Mouse (Mus musculus) neural tube, embryonic 13.5 days (tissue): ENCODE measurements around the gene Arpp21. TPM values are rescaled to one million over a fixed set of nuclear protein-coding genes. Genes with fewer than 3 reads are reported as not detected.

ENCODE experiments used
- ATAC-seq: fragments of 200-750 bp; cut with Nextera tagmentation; 2 replicates; pipeline ENCODE4 v1.8.0; 2017; ENCODE audit warnings: low read depth, mild to moderate bottlenecking, moderate TSS enrichment, moderate library complexity
- H3K27ac ChIP-seq: fragments of 300-500 bp; sonication (generic); replicated peaks from 2 replicates; pipeline ENCODE4 v1.5.1; 2015; ENCODE audit warnings: moderate library complexity, mild to moderate bottlenecking, inconsistent platforms
- H3K27me3 ChIP-seq: fragments of 300-500 bp; sonication (generic); 2 replicates; pipeline ENCODE4 v1.6.1; 2015; ENCODE audit warnings: mild to moderate bottlenecking, inconsistent platforms
- H3K36me3 ChIP-seq: fragments of 300-500 bp; sonication (generic); 2 replicates; pipeline ENCODE4 v1.6.1; 2015; ENCODE audit warnings: mild to moderate bottlenecking, inconsistent platforms
- H3K4me1 ChIP-seq: fragments of 300-500 bp; sonication (generic); replicated peaks from 2 replicates; pipeline ENCODE4 v1.6.1; 2015; ENCODE audit warnings: inconsistent platforms
- H3K4me2 ChIP-seq: fragments of 300-500 bp; sonication (generic); 2 replicates; pipeline ENCODE4 v1.6.1; 2015; ENCODE audit warnings: inconsistent platforms, mild to moderate bottlenecking, moderate library complexity
- H3K4me3 ChIP-seq: fragments of 300-500 bp; sonication (generic); 2 replicates; pipeline ENCODE4 v1.5.1; 2015; ENCODE audit warnings: mild to moderate bottlenecking, inconsistent platforms
- H3K9ac ChIP-seq: fragments of 300-500 bp; sonication (generic); 2 replicates; pipeline ENCODE4 v1.6.1; 2015; ENCODE audit warnings: moderate library complexity, mild to moderate bottlenecking, inconsistent platforms
- H3K9me3 ChIP-seq: fragments of 300-500 bp; sonication (generic); 2 replicates; pipeline ENCODE4 v1.6.1; 2016; ENCODE audit warnings: inconsistent platforms
- WGBS: fragments of 180-500 bp; shearing (Covaris S2); methylation state at CpG from one replicate; pipeline ENCODE4 v1.1.7; 2015; 5-methylcytosine and 5-hydroxymethylcytosine counted together
- polyA plus RNA-seq: library from polyadenylated mRNA; unstranded; fragments of >200 nt; fragmentation: Nextera tagmentation; extraction: Ambion mirVana; gene quantifications from 2 replicates; pipeline ENCODE4 v1.2.1, GENCODE M21; 2015

The Arpp21 gene
- polyA plus RNA-seq, 1 experiment from 2014 or later, result 27.1 TPM

DNA sequence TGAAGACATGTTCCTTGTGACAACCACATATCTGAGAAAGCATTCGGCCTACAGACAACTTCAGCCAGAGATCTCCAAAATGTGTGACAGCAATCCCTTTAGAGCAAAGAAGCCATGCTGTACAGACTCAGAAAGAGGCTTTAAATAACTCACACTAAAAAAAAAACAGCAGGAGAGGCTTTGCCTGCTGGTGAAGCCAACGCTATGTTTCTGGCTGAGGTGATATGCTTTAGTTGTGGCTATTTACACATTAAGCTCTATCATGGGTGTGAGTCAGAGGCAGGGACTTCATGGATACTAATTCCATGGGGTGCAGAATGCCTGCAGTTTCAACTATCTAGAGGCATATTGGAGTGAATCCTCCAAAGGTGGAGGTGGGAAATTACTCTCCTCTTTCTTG is 140.5 kb downstream of the Arpp21 start:
- ATAC-seq, result no peak
- H3K9ac ChIP-seq, result no peak overlapping the region
- 71% methylated on average over 2 of the region's 2 CpGs for WGBS
- peaks cover 22% of the 10 kb centered on the region for H3K4me1 ChIP-seq
- no peak overlapping the region for H3K4me3 ChIP-seq
- H3K9me3 ChIP-seq, result no peaks in the 10 kb centered on the region
- no peak overlapping the region for H3K4me2 ChIP-seq
- no peaks in the 10 kb centered on the region for H3K36me3 ChIP-seq
- no peak overlapping the region for H3K27ac ChIP-seq
- H3K27me3 ChIP-seq, result no peaks in the 10 kb centered on the region

DNA sequence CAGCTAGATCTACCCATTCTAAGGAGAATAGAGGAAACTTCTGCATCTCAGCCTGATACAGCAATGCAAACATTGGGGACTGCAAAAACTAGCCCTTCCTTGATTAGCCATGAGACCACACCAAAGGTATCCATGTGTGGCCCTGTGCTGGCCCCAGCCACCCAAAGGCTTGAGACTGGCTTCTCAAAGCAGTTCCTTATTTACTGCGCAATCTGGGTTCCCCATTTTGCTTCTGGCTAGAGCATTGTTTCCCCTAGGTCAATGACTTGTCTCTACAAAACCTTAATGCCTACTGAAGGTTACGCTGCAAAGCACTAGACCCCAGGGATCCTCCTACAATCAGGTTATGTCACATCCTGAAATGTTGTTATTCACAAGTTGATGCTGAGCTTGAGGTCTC is 156.8 kb downstream of the Arpp21 start:
- H3K9ac ChIP-seq, result no peak overlapping the region

DNA sequence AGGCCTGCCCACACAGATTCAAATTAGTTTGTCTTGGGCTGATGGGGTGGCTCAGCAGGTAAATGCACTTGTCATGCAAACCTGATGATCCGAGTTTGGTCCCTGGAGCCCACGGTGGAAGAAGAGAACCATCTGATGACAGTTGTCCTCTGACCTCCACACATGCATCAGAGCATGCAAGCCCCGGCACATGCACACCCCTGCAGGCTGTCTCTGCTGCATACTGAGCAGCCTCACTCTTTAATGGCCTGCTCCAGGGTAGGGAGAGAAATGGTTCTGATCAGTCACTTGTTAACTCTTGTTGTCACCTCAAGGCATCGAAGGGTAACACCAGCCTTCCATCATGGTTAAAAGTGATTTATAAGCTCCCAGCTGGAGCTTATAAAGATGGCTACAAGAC is 157.3 kb downstream of the Arpp21 start:
- Histone ChIP-seq H3K4me1 (peaks cover 20% of the 10 kb centered on the region), H3K4me2 (no peak overlapping the region), H3K27ac (no peak overlapping the region), H3K4me3 (no peak overlapping the region), H3K9ac (no peak overlapping the region), H3K9me3 (no peaks in the 10 kb centered on the region), H3K27me3 (no peaks in the 10 kb centered on the region), H3K36me3 (no peaks in the 10 kb centered on the region)
- no peak for ATAC-seq
- 52% methylated on average over 4 of the region's 4 CpGs for WGBS

More for the DNA sequence above, 156.8 kb downstream of the Arpp21 start:
- Histone ChIP-seq H3K36me3 (no peaks in the 10 kb centered on the region), H3K27ac (no peak overlapping the region), H3K4me1 (peaks cover 18% of the 10 kb centered on the region), H3K4me2 (no peak overlapping the region), H3K27me3 (no peaks in the 10 kb centered on the region), H3K9me3 (no peaks in the 10 kb centered on the region), H3K4me3 (no peak overlapping the region)
- no peak for ATAC-seq
- 88% methylated on average over 2 of the region's 2 CpGs for WGBS

GRCm38 (mm10) chr9:112075273-112075672 is 160.5 kb downstream of the Arpp21 start:
- 41% methylated on average over 5 of the region's 5 CpGs for WGBS
- ATAC-seq, result peak; percentile 21; the same call in 1 of the 2 replicates
- Histone ChIP-seq H3K4me2 (0 out of 2 replicates have a peak overlapping the region, but pooled peaks have one; percentile 2), H3K27ac (peak overlapping the region; percentile 77), H3K4me3 (no peak overlapping the region), H3K9ac (no peak overlapping the region), H3K9me3 (no peaks in the 10 kb centered on the region), H3K4me1 (peaks cover 38% of the 10 kb centered on the region), H3K27me3 (no peaks in the 10 kb centered on the region), H3K36me3 (no peaks in the 10 kb centered on the region)

GRCm38 (mm10) chr9:112074872-112075271 is 160.9 kb downstream of the Arpp21 start:
- 13% methylated on average over 5 of the region's 5 CpGs for WGBS
- no peaks in the 10 kb centered on the region for H3K9me3 ChIP-seq
- no peaks in the 10 kb centered on the region for H3K36me3 ChIP-seq
- peak overlapping the region; percentile 77 for H3K27ac ChIP-seq
- H3K4me1 ChIP-seq, result peaks cover 41% of the 10 kb centered on the region
- H3K27me3 ChIP-seq, result no peaks in the 10 kb centered on the region
- H3K9ac ChIP-seq, result no peak overlapping the region
- H3K4me2 ChIP-seq, result 0 out of 2 replicates have a peak overlapping the region, but pooled peaks have one; percentile 2
- H3K4me3 ChIP-seq, result no peak overlapping the region
- ATAC-seq, result peak; percentile 69

DNA sequence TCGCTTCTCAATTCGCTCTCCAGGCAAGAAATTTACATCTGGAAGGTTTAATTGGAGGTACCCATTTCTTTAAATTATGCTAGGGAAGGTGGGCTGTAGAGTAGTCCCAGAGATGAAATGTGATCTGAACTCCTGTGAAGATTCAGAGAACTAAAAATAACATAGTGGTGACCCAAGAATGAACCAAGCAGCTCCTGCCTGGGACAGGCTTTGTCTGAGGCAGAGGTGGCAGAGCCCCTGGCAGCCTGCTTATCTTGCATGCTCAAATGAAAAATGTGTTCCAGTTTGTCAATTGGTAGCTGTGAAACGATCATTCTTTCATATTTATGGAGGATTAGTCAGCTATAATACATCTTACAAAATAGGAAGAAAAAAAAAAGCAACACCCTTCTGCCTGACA is 164.4 kb downstream of the Arpp21 start:
- no peak overlapping the region for H3K4me3 ChIP-seq
- WGBS, result 16% methylated on average over 3 of the region's 3 CpGs

GRCm38 (mm10) chr9:112070961-112071360 is 164.8 kb downstream of the Arpp21 start:
- Histone ChIP-seq H3K4me1 (peaks cover 41% of the 10 kb centered on the region), H3K9ac (no peak overlapping the region), H3K9me3 (no peaks in the 10 kb centered on the region), H3K27me3 (no peaks in the 10 kb centered on the region), H3K36me3 (0 out of 2 replicates have a peak, but pooled peaks cover 2% of the 10 kb centered on the region), H3K4me3 (no peak overlapping the region), H3K27ac (peak overlapping the region; percentile 67), H3K4me2 (no peak overlapping the region)
- 33% methylated on average over 5 of the region's 5 CpGs for WGBS
- ATAC-seq, result peak; percentile 55; the same call in 1 of the 2 replicates

More for the DNA sequence above, 164.4 kb downstream of the Arpp21 start:
- Histone ChIP-seq H3K36me3 (no peaks in the 10 kb centered on the region), H3K4me2 (no peak overlapping the region), H3K9ac (no peak overlapping the region), H3K27ac (peak overlapping the region; percentile 67), H3K4me1 (peaks cover 41% of the 10 kb centered on the region), H3K27me3 (no peaks in the 10 kb centered on the region), H3K9me3 (no peaks in the 10 kb centered on the region)
- peak; percentile 38; the same call in 1 of the 2 replicates for ATAC-seq

DNA sequence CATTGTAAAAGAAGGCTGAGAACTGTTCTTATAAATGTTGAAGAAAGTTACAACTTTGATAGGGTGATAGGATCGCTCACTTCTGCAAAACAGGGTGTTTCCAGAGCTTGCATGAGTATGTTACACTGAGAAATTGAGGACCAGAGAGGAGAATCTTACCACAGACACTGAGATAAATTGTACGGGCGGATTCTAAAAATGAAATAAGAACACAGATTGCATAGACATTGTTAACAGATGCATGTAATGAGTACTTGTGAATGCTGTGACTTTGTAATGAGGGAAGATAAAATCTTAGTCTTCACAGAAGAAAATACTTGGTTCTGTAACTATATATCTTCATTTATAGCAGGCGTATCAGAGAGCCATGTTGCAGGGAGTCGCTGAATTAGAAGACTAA is 167.5 kb downstream of the Arpp21 start:
- no peaks in the 10 kb centered on the region for H3K27me3 ChIP-seq
- ATAC-seq, result no peak
- no peak overlapping the region for H3K9ac ChIP-seq
- WGBS, result 91% methylated on average over 5 of the region's 5 CpGs
- no peak overlapping the region for H3K4me3 ChIP-seq
- H3K27ac ChIP-seq, result no peak overlapping the region
- peaks cover 21% of the 10 kb centered on the region for H3K4me1 ChIP-seq
- H3K9me3 ChIP-seq, result no peaks in the 10 kb centered on the region
- H3K4me2 ChIP-seq, result no peak overlapping the region
- H3K36me3 ChIP-seq, result peaks cover 12% of the 10 kb centered on the region; the same call in 1 of the 2 replicates

DNA sequence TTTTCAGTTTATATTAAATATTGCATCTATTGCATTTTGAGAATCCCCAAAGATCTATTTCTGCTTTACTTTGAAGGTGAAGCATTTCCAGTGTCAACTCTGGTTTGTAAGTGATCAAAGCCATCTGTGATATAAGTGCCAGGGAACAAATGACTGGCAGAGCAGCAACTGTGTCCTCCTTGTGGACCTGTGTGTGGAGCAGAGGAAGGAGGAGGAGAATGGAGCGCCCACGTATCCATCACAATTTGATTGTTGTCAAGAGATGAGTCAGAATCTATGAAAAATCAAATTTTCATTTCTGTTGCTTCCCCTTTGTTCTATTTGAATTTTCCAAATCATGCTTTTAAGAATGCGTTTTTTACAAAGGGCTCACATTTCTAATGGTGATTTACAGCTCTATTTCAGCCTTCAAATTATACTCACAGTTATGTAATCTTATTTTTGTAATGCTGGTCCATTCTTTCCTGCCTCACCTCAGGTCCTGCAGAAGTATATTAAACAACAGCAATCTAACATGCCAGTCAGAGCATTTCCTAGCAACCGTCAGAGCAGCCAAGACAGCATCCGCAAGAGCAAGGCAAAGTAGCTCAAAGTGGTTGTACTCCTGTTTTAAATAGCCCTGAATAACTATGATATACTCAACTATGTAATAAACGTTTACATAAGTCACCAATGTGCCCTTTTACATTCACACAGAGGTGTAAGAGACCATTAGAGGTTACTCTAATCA is 174.9 kb downstream of the Arpp21 start:
- Histone ChIP-seq H3K4me2 (no peak overlapping the region), H3K4me1 (0 out of 2 replicates have a peak, but pooled peaks cover under 1% of the 10 kb centered on the region), H3K9ac (no peak overlapping the region), H3K4me3 (no peak overlapping the region), H3K36me3 (peaks cover 9% of the 10 kb centered on the region; the same call in 1 of the 2 replicates), H3K27ac (no peak overlapping the region), H3K27me3 (no peaks in the 10 kb centered on the region), H3K9me3 (no peaks in the 10 kb centered on the region)
- ATAC-seq, result no peak
- 71% methylated on average over 6 of the region's 6 CpGs for WGBS

DNA sequence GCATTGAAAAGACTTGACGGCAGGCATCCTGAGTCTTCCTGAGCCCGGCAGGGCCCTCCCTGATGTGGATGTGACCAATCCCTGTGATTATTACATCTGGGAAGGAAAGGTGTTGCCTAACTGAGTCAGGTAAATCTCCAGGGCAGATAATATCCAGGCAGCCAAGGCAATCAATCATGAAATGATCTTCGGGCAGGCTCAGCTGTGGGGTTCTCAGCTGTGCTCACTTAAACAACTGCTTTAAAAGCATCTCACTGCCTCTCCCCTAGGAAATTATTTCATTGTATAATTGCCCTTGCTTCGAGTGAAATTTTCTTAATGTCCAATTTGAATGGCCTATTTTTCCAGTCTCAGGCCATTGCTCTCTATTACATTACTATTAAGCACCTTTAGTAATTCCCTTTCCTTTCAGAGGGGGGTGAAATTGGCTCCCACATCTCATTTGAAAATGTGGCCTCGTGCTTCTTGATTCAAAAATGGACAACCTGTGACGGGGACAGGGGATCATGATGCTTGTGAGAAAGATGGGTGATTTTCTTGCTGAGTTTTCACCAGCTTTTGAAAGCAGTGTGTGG is 180.8 kb downstream of the Arpp21 start:
- peak; percentile 59 for ATAC-seq
- WGBS, result 34% methylated on average over 6 of the region's 6 CpGs
- Histone ChIP-seq H3K9ac (no peak overlapping the region), H3K4me1 (peaks cover 15% of the 10 kb centered on the region), H3K4me3 (no peak overlapping the region), H3K4me2 (no peak overlapping the region), H3K27me3 (no peaks in the 10 kb centered on the region), H3K27ac (peak overlapping the region; percentile 70), H3K9me3 (no peaks in the 10 kb centered on the region), H3K36me3 (no peaks in the 10 kb centered on the region)

GRCm38 (mm10) chr9:112047903-112048467 is 187.8 kb downstream of the Arpp21 start:
- 83% methylated on average over 9 of the region's 9 CpGs for WGBS
- Histone ChIP-seq H3K4me1 (no peaks in the 10 kb centered on the region), H3K36me3 (no peaks in the 10 kb centered on the region), H3K27me3 (no peaks in the 10 kb centered on the region), H3K9me3 (no peaks in the 10 kb centered on the region), H3K9ac (no peak overlapping the region), H3K4me3 (no peak overlapping the region), H3K27ac (no peak overlapping the region), H3K4me2 (no peak overlapping the region)
- ATAC-seq, result no peak

DNA sequence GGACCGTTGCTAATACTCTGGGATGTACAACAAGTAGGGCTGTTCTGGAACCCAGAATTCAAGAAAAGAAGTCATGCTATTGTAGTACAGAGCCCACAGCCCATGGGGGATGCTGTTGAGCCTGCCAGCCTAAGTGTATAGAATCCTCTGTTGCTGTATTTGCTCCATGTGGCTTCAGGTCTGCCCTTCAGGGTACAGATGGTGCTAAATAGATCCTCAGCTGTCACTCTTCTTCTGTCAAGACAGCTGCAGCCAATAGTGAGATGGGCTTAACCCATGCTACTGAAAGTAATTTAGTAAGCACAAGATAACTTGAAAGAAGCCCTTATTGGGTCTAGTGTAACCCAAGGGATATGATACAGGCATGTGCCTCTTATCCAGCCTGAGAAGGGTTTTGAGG is 195.2 kb downstream of the Arpp21 start:
- ATAC-seq, result no peak
- no peaks in the 10 kb centered on the region for H3K9me3 ChIP-seq
- no peaks in the 10 kb centered on the region for H3K27me3 ChIP-seq
- H3K36me3 ChIP-seq, result no peaks in the 10 kb centered on the region
- no peak overlapping the region for H3K4me3 ChIP-seq
- H3K4me2 ChIP-seq, result no peak overlapping the region
- no peak overlapping the region for H3K9ac ChIP-seq
- no peak overlapping the region for H3K27ac ChIP-seq
- WGBS, result 87% methylated on average over 1 of the region's 1 CpGs
- no peaks in the 10 kb centered on the region for H3K4me1 ChIP-seq
